Mouse (Mus musculus) frontal cortex, postnatal 25 days (tissue): ENCODE data around the gene Hemk1.

Source experiments
- DNase-seq, 2 experiments: peaks; one replicate each; pipeline ENCODE4 v3.0.0; 2022; ENCODE audit warnings: low spot score in 2 of 2

Gene Hemk1

DNA sequence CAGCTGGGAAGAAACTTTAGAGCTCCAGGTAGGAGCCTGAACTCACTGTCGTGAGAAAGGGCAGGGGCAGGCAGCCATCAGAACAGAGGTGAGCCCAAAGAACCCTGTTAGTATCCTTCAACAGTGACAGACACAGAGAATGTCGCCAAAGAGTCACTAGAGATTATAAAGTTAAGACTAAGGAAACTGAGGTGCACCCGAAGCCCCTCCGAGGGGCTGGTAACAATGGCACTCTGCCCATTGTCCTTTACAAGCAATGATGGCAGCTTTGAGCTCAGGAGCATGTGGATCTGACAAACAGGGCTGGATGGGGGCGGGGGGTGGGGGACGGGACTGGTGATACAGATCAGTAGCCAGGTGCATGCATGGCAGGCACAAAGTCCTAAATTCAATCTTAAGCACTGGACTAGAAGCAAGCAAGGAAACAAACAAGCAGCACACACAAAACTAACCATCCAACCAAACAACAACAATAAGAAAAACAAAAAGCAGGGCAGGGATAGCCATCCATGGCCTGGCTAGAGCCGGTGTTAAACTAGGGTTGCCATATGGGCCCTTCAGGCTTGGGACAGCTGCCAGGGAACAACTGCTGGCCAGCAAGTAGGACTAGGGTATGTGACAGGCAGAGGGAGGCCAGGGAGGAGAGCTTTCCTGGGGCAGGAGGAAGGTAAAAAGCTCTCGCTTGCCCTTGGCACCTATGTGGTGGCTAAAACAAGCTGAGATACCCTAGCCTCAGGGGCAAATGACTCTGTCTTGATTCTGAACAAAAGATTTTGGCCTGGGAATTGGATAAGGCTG lies 5.2 kb upstream of the Hemk1 start:
- DNase-seq, result no peak

DNA sequence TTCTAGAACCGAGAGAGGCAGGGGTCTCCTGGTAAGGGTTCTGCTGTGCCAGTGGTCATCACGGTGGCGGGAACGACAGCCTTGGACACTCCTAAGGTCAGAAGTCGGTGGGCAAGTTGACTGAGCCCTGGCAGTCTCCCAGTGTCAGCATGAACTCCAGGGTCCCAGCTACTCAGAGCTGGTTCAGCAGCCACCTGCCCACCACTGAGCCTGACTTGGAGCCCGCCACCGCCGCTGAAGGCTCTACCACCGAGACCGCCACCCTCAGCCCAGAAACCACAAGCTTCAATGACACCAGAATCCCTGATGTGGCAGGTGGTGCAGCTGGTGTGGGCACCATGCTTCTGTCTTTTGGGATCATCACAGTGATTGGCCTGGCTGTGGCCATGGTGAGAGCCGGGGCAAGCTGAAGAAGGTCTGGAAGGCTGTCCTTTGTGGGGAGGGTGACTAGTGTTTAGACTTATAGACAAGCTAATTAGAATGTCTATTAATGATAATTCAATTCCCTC lies 4.1 kb upstream of the Hemk1 start:
- DNase-seq, result no peak

DNA sequence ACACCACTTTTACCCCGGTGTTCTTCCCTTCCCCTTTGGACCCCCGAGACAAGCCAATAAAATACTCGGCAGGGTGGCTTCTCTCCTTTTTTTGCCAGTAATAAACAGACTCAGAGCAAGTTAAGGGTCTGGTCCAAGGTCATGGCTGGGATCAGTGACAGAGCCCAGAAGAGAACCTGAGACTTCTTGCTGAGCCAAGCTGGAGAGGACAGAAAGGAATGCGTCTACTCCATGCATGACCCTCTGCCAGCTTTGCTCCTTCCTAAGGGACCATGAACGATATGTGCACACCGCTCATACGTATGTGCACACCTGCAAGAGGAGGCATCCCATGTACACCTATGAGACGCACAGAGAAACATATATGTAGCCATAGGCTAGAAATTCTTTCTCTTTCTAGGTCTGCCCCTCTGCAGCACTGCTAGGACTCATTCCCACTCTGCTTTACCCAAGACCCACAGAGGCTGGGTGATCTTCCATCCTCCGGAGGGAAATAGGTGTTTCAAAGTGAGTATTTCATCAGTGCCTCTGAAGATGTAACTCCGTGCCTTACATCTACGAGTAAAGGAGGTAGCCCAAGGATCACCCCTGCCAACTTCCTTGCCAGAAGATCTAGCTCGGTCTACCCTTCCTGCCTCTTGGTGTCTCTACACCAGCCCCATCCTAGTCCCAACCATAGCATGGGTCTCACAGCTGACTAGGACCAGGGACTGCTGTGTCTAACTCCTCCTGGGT lies 2.9 kb upstream of the Hemk1 start:
- DNase-seq, result no peak

DNA sequence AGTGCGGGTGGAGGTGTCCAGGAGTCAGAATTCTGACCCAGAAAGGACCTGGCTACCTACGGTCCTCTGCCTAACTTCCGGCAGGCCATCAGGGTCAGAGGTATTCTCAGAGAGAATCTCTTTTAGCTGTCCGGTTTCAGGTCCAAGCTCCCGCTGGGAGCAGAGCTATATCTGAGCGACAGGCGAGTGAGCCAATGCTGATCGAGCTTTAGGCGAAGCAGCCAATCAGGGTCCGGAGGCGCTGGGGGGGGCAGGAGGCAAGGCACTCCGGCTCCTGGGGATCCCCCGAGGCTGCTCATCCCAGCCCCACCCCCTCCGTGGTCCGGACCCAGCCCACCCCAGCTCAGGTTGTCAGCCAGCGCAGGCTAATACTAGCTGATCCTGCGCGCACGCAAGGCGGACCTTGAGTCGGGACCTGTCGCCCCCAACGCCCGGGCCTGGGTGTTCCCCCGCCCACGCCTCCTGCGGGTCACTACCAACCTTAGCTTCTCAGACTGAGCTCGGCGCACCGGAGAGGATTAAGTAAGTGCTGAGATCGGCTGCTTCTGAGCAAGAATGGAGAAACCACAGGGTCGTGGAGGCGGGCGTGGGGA lies 2.2 kb upstream of the Hemk1 start, which contains the start of gene 6430571L13Rik:
TSS of gene 6430571L13Rik (plus strand) at position 336 of the 593 bp plus-strand sequence.
- DNase-seq, result peak; percentile 85

DNA sequence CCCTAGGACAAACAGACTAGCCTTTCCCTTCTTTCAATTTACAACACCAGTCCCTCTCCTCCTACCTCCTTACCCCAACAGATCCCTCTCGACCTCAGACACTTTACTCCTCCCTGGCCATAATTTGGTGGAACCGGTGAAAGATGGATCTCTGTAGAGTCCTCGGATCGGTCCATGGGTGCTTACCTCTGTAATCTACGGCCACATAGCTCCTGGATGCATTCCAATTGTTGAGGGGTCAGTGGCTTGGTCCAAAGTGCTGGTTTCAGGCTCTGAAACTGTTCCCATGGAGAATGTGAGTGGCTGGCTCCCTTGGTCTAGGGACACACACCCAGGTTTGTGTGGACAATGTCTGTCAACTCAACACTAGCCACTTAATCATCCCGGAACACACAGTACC lies 1.8 kb downstream of the Hemk1 start:
- DNase-seq, result no peak

DNA sequence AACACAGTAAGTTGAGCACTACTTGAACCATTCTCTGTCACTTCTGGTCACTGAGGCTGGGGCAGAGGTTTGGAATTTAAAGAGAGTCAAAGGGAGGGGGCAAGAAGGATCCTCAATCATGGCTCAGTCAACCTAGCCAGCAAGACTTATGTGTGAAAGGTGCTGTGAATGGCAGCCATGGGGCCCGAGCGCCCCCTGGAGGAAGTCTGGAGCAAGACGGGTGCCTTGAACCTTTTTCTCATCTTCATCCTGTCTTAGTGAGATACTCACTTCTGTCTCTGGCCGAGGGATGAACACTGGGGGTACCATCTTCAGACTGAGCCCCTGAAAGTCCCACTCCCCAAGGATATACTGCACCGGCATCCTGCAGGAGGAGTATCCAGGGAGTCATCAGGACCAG lies 2.2 kb downstream of the Hemk1 start:
- peak; percentile 50 to 68 for DNase-seq

DNA sequence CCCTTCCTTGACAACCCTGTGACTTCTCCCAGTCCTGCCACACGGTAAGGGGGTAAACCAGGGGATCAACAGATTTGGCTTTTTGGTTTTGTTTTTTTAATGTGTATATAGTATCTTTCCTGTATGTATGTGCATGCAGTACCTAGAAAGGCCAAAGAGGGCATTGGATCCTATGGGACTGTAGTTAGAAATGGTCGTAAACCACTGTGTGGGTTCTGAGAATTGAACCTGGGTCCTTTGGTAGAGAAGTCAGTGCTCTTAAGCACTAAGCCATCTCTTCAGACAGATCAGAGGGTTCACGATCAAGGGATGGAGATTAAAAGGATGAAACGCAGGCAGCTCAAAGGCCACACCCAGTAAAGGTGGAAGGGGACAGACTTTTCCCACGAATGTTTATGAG lies 3.1 kb downstream of the Hemk1 start:
- DNase-seq, result no peak

DNA sequence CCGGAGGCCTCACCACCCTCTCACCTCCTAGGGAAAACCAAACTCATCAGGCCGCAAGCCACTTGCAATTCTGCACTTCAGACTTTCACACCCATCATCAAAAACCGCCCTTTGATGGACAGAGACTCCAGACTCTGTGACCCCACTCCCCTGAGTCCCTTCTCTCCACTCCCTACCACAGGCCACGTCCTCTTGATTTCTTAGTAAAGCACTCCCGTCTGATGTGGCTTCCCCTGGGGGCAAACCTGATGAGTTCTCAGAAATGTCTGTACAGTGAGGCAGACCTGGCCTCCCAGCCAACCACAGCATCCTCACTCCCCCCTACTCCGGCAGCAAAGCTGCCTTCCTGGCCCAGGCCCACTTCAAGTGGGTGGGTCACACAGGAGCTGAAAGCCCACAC lies 3.8 kb downstream of the Hemk1 start:
- no peak for DNase-seq

DNA sequence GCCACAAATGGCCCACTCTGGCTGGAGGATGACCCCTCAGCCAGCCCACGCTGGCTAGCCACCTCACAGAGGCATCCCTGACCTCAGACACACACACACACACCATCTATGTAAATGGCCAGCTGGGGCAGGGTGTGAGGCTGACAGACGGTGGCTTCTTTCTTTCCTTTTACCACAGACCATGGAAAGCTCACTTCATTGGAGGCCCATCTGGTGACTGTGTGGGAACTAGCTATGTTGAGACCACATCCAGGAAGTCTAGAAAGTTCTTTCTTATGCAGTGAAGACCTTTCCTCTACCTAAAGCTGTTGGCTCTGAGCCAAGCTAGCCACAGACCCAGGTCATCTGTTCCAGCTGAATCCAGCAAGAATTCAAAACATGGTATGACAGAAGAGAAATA lies 4.5 kb downstream of the Hemk1 start:
- DNase-seq, result no peak

DNA sequence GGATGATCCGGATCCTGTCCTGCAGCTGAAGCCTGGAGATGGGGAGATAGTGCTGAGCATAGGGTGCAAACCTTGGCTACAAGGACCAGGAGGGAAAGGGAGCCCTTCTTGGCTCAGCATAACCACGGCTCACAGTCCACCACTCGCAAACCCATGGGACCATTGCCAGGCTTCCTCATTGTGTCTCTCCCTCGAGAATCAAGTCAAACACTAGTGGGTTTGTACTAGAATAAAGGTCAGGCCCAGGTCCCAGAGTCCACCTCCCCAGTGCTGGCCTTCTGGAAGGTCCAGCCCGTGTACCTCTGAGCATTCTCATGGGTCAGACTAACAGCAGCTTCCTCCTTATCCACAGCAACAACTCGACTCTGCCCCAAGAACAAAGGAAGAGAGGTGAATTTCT lies 7.4 kb downstream of the Hemk1 start:
- no peak for DNase-seq

DNA sequence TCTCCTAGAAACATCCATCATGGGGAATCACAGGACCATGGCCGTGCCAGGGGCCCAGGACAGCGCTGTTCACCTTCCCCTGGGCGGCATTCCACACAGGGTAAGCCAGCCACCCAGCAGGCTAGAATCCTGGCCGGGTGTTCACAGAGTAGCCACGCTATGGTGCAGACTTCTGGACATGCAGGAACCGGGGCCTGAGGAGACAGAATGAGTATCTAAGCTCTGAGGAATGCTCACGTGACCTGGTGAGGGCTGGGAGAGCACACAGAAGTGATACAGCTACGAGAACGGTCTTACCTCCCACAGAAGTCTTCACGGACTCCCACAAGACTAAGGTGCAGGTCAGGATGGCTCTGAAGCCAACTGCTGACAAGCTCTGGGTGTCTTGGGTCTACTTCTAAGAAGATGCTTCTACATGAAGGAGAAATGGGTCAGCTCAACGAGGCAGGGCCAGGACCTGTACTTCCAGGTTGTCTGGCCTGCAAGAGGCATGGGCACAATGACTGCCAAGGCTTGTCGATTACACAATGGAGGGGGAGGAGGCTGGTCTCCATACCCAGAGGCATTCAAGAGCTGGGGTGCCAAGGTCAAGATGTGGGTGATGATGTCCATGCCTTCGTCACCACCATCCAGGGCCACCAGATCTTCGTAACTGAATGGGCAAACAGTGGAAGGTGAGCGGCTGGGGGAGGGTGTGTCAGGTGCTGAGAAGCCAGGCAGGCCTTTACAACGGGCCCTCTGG lies 10.1 kb downstream of the Hemk1 start:
- DNase-seq, result no peak

DNA sequence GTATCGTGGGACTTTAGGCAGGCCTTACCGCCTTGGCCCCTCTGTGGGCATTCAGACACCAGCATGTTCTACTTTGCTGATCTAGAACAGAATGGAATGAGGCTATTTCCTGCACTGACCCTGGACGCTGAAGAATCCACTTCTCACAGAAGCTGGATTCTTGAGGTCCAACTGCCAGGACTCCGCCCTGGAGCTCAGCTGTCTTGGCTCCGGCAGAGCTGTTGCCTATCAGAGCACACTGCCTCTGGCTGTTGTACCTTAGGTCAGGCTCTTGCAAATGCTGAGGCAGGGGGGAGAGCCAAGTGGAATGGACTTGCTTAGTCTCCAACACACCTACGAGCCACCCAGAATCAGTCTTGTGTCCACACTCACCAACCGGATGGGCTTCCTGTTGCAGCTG lies 12.2 kb downstream of the Hemk1 start:
- DNase-seq, result no peak

DNA sequence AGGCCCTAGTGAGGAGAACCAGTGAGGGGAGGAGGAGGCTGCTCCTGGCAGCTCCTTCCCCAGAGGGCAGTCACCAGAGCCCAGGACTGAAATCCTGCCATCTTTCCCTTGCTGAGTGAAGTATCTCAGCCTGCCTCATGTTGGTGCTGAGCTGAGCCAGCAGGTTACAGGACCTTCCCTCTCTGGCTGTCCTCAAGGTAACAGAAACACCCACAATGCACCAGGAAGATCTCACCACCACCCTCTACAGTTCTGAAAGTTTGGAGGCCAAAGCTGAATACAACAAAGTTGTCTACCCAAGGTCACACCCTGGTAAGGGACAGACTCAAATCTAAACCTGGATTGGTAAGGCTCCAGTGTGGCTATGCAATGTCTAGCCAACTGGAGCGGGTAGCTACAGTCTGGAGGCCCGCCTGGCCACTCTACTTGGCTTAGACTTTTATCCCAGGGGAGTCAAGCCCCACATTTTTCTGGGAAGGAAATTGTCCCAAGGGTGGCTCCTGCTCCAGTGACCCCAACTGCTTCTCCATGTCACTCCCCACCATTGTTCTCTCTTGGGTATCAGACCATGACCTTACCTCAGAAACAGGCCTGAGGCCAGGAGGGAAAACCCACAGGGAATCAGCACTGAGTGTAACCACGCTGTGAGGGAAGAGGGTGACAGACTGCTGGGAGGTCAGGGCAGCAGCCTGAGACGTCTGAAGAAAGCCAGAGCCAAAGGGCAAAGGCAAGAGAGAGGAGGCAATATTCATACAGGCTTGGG lies 13.2 kb downstream of the Hemk1 start:
- DNase-seq, result no peak

DNA sequence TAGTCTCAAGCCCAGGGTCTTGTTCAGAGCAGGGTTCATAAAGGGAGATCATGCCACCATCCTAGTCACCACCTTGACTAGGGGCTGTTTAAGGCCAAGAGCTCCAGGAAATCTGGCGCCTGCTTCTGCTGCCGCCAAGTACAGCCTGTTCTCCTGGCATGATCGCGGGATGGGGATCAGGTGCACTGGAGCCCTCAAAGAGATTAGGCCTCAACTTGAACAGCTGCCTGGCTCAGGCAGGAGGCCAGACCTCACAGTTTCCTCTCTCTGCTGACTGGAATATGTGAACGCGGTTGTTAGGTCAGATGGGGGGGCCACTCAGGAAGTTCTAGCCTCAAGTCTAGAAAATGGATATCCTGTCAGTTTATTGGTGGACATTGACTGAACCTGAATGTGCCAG lies 14.6 kb downstream of the Hemk1 start:
- no peak for DNase-seq

DNA sequence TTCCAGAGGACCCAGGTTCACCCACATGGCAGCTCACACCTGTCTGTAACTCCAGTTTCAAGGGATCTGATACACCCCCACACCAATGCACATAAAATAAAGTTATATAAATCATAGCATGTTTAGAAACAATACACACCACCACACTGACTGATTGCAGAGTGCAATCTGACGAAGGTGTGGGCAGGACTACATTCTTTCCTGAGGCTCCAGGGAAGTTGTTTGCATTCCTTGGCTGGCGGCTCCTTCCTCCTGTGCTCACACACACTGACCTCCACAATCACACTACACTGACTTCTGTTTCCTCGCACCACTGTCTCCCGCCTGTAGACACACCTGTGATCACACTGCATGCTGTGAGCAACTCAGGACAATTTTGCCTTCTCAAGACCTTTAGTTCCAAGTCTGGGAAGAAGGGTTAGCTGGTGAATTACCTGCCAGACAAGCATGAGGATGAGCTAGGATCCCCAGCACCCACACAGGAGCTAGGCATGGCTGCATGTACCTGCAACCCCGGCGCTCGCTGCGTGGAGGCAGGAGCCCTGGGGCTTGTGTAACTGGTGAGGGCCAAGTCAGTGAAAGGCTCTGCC lies 15.6 kb downstream of the Hemk1 start:
- DNase-seq, result no peak

DNA sequence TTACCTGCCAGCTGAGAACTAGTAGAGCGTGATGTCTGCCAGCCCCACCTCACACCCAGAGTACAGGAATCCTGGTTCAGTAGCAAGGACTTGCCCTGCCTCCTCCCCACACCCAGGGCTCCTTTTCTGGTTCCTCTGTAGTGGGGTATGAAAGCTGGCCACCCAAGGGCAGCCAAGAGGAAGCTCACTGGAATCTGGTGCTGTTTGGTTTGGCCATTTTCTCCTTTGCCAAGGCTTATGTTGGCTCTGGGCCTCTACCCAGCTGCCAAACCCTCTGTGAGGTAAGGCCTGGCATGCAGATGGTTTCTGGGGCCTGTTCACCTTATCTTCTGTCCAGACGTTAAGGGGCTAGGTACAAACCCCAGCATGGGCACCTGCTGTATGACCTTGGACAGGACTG lies 22.4 kb downstream of the Hemk1 start:
- no peak for DNase-seq

DNA sequence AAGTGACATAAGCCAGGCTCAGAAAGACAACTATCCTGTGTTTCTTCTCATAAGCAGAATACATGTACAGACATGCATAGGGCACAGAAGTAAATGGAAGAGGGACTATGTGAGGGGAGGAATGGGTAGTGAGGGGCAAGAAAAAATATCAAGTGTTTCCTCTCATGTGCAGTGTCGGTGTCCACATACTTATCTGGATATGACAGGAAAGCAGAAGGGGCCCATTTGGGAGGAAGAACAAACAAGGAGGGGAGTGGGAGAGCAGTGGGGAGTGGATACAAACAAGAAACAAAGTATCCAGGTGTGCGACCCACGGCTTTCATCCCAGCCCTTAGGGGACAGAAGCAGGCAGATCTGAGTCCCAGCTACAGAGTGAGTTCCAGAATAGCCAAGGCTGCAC lies 24.2 kb downstream of the Hemk1 start:
- no peak for DNase-seq

DNA sequence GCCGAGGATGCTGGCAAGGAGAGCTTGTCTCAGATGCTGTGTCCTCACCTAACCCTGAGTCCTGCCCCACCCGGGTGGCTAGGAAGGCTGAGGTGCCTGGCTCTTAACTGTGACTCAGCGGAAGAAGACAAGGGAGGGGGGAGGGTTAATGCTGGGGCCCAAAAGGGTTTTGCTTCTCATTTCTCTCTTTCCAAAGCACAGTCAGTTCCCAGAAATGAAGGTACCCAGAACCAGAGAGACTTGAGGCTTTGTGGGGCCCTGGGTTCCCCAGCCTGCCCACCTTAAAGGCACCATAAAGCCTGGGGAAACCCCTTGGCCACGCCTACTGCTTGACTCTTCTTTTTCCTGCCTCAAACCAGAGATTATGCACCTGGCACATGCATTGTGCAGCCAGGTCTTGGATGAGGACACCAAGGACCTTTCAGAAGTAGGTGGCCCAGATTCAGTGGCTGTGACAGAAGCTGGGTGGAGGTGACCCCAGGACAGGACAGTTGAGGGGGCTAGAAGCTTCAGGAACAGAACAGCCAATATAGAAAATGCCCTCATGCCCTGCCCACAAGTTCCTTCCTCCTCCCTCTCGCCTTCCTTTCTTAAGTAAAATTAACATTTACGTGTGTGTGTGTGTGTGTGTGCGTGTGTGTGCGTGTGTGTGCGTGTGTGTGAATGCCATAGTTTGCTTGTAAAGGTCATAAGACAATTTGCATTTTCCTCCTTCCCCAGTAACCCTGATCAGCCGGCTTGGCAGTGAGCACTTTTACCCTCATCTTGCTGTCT lies 25.2 kb downstream of the Hemk1 start:
- DNase-seq, result no peak

DNA sequence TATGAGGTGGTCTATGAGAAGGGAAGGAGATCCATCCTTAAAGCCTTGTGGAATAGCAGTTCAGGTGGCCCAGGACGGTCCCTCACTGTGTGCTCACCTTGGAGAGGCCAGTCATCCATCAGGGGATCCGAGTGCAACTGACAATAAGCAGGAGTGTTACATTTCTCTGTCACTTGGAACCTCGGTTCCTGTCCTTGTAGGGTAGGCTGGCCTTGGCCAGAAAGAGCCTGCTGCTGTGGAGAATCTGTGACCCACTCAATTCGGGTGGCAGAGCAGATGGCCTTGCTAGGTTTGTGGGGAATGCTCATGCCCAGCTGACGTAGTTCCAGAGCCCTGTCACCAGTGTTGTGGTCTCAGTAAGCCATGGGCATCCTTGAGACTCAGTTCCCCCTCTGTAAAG lies 28.6 kb downstream of the Hemk1 start:
- no peak for DNase-seq

DNA sequence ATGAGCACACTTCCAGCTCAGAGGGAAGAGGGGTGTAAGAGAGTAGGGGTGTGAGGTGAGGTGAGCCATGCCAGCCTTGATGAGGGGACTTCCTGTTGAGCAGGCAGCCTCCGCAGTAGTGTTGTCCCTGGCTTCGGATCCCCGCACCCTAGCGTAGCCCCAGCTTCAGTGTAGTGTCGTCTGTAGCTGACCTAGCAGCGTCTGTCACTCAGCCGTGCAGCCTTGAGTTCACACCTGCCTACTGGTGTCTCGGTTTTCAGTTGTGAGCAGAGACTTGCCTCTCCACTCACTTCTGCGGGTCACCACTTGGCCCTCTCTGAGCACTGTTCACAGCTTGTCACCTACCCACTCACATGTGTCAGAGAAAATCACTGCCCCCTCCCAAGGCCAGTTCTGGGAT lies 29.0 kb downstream of the Hemk1 start:
- no peak for DNase-seq
